Mouse (Mus musculus) lung, postnatal 36 days (tissue): ENCODE results near the gene Slmap.
"Not testable (repeated sequence)": the region's sequence is repeated elsewhere in the genome, so short reads cannot be mapped to it uniquely, and the experiment has no call there.

Experiments
- DNase-seq: peaks from one replicate; pipeline ENCODE4 v3.0.0; 2022; ENCODE audit warnings: mixed read lengths

The Slmap gene

GRCm38 (mm10) chr14:26388961-26389360 is 145.8 kb downstream of the Slmap start:
- DNase-seq, result not testable (repeated sequence)

- not testable (repeated sequence) for DNase-seq
These were observed 147.7 kb downstream of the Slmap start for GRCm38 (mm10) chr14:26386999-26387398.

GRCm38 (mm10) chr14:26385659-26386058 is 149.1 kb downstream of the Slmap start:
- not testable (repeated sequence) for DNase-seq

- no peak for DNase-seq
These were observed 155.7 kb downstream of the Slmap start for GRCm38 (mm10) chr14:26379071-26379470.

GRCm38 (mm10) chr14:26376652-26377051 is 158.1 kb downstream of the Slmap start:
- peak; percentile 83 for DNase-seq
